Mouse (Mus musculus): ENCODE measurements around the gene Nanos3. TPM values are rescaled to one million over a fixed set of nuclear protein-coding genes. Genes with fewer than 3 reads are reported as not detected.

The Nanos3 gene
- polyA plus RNA-seq, 1 experiment, result 1.1 TPM

GRCm38 (mm10) chr8:84127202-84127901 is 57.7 kb downstream of the Nanos3 start:
- no peak for TF ChIP-seq MAX (IDR thresholded peaks at IDR 0.05)
- TF ChIP-seq USF1 (IDR thresholded peaks at IDR 0.05; ENCODE audit: low read depth), result no peak
- TF ChIP-seq MYOD1 (IDR thresholded peaks at IDR 0.05; ENCODE audit: control insufficient read depth, insufficient read length, low read depth), result no peak
- no peak for TF ChIP-seq CEBPB (IDR thresholded peaks at IDR 0.05; ENCODE audit: low read depth)
- no peak for TF ChIP-seq CTCF (IDR thresholded peaks at IDR 0.05; ENCODE audit: control insufficient read depth, insufficient read depth, insufficient read length)
- TF ChIP-seq MYOG (IDR thresholded peaks at IDR 0.05; ENCODE audit: control insufficient read depth, extremely low read depth, insufficient read length), result no peak
- no peak for TF ChIP-seq FOSL1 (IDR thresholded peaks at IDR 0.05; ENCODE audit: insufficient read depth, low read length, poor library complexity, severe bottlenecking)
- Histone ChIP-seq H3ac (ENCODE audit: control insufficient read depth, insufficient read length, low read depth) (no peak overlapping the region), H3K4me3 (ENCODE audit: insufficient read depth, poor library complexity, severe bottlenecking) (no peak overlapping the region), H3K27me3 (ENCODE audit: control insufficient read depth, insufficient read depth, insufficient read length) (no peaks in the 10 kb centered on the region), H3K79me3 (ENCODE audit: low read depth) (no peaks in the 10 kb centered on the region), H3K79me2 (ENCODE audit: control insufficient read depth, insufficient read depth) (no peaks in the 10 kb centered on the region), H3K36me3 (ENCODE audit: control insufficient read depth, insufficient read depth) (peaks cover 11% of the 10 kb centered on the region)

GRCm38 (mm10) chr8:84126742-84127141 is 58.3 kb downstream of the Nanos3 start:
- Histone ChIP-seq H3K4me3 (ENCODE audit: insufficient read depth, poor library complexity, severe bottlenecking) (no peak overlapping the region), H3K36me3 (ENCODE audit: control insufficient read depth, insufficient read depth) (peaks cover 11% of the 10 kb centered on the region)

GRCm38 (mm10) chr8:84125656-84126055 is 59.4 kb downstream of the Nanos3 start, which contains the start of gene Podnl1:
TSS of gene Podnl1 (plus strand) at chr8:84125989.
- Histone ChIP-seq H3K27me3 (ENCODE audit: control insufficient read depth, insufficient read depth, insufficient read length) (no peaks in the 10 kb centered on the region), H3K79me2 (ENCODE audit: control insufficient read depth, insufficient read depth) (no peaks in the 10 kb centered on the region), H3ac (ENCODE audit: control insufficient read depth, insufficient read length, low read depth) (peak within 1 kb of the TSS; percentile 68), H3K79me3 (ENCODE audit: low read depth) (no peaks in the 10 kb centered on the region), H3K36me3 (ENCODE audit: control insufficient read depth, insufficient read depth) (peaks cover 1% of the 10 kb centered on the region), H3K4me3 (ENCODE audit: insufficient read depth, poor library complexity, severe bottlenecking) (no peak within 1 kb of the TSS)
- TF ChIP-seq MAX (IDR thresholded peaks at IDR 0.05) (peak; percentile 15), MYOD1 (IDR thresholded peaks at IDR 0.05; ENCODE audit: control insufficient read depth, insufficient read length, low read depth) (no peak), CEBPB (IDR thresholded peaks at IDR 0.05; ENCODE audit: low read depth) (no peak)

More at GRCm38 (mm10) chr8:84126742-84127141, 58.3 kb downstream of the Nanos3 start:
- H3K79me2 ChIP-seq (ENCODE audit: control insufficient read depth, insufficient read depth), result no peaks in the 10 kb centered on the region
- H3K27me3 ChIP-seq (ENCODE audit: control insufficient read depth, insufficient read depth, insufficient read length), result no peaks in the 10 kb centered on the region
- TF ChIP-seq MYOG (IDR thresholded peaks at IDR 0.05; ENCODE audit: control insufficient read depth, extremely low read depth, insufficient read length) (no peak), MAX (IDR thresholded peaks at IDR 0.05) (no peak), CEBPB (IDR thresholded peaks at IDR 0.05; ENCODE audit: low read depth) (no peak)
- no peak overlapping the region for H3ac ChIP-seq (ENCODE audit: control insufficient read depth, insufficient read length, low read depth)
- H3K79me3 ChIP-seq (ENCODE audit: low read depth), result no peaks in the 10 kb centered on the region

Small RNA genes within 50 kb of the gene (microRNA-seq; reads per million reads assigned to microRNA genes)
- gene Gm25110 (ENCODE audit: borderline microRNAs expressed) (not detected), gene Mir181c (ENCODE audit: borderline microRNAs expressed) (1,387 reads per million, percentile 88 among the genes with 10 or more reads in this experiment), gene Mir181d (ENCODE audit: borderline microRNAs expressed) (1,306 reads per million, percentile 87 among the genes with 10 or more reads in this experiment), gene Mir23a (ENCODE audit: borderline microRNAs expressed) (79,501 reads per million, percentile 100 among the genes with 10 or more reads in this experiment), gene Mir24-2 (ENCODE audit: borderline microRNAs expressed) (not detected), gene Mir27a (ENCODE audit: borderline microRNAs expressed) (9,935 reads per million, percentile 96 among the genes with 10 or more reads in this experiment), gene Mir3074-2 (ENCODE audit: borderline microRNAs expressed) (not detected)

Other genes with a start within 250 kb of the Nanos3 start
- gene Gm10644, start 230.0 kb downstream of the Nanos3 start, polyA plus RNA-seq (2012; fragmentation: generic; extraction: Trizol), result 0.08 TPM
- gene Asf1b, start 229.7 kb downstream of the Nanos3 start, polyA plus RNA-seq (2012; fragmentation: generic; extraction: Trizol), result 140 TPM
- gene Prkaca, start 212.2 kb downstream of the Nanos3 start, polyA plus RNA-seq (2012; fragmentation: generic; extraction: Trizol), result 75.1 TPM
- 69.7 TPM for gene Samd1, start 187.5 kb downstream of the Nanos3 start, polyA plus RNA-seq (2012; fragmentation: generic; extraction: Trizol)
- gene 1700067K01Rik, start 183.7 kb downstream of the Nanos3 start, polyA plus RNA-seq (2012; fragmentation: generic; extraction: Trizol), result 0.12 TPM
- 1.5 TPM for gene 2210011C24Rik, start 173.0 kb downstream of the Nanos3 start, polyA plus RNA-seq (2012; fragmentation: generic; extraction: Trizol)
- 3.5 TPM for gene Palm3, start 163.7 kb downstream of the Nanos3 start, polyA plus RNA-seq (2012; fragmentation: generic; extraction: Trizol)
- gene Il27ra, start 142.6 kb downstream of the Nanos3 start, polyA plus RNA-seq (2012; fragmentation: generic; extraction: Trizol), result 0.49 TPM
- not detected for gene Rln3, start 140.2 kb downstream of the Nanos3 start, polyA plus RNA-seq (2012; fragmentation: generic; extraction: Trizol)
- gene Gm10643, start 120.1 kb downstream of the Nanos3 start, polyA plus RNA-seq (2012; fragmentation: generic; extraction: Trizol), result 0.49 TPM
- gene Rfx1, start 118.4 kb downstream of the Nanos3 start, polyA plus RNA-seq (2012; fragmentation: generic; extraction: Trizol), result 9.8 TPM
- 45.2 TPM for gene Dcaf15, start 80.4 kb downstream of the Nanos3 start, polyA plus RNA-seq (2012; fragmentation: generic; extraction: Trizol)
- 10.3 TPM for gene Podnl1, start 59.2 kb downstream of the Nanos3 start, polyA plus RNA-seq (2012; fragmentation: generic; extraction: Trizol)
- gene Cc2d1a, start 37.3 kb downstream of the Nanos3 start, polyA plus RNA-seq (2012; fragmentation: generic; extraction: Trizol), result 25.2 TPM
- gene 4930432K21Rik, start 37.2 kb downstream of the Nanos3 start, polyA plus RNA-seq (2012; fragmentation: generic; extraction: Trizol), result 0.61 TPM
- gene Zswim4, start 51.8 kb upstream of the Nanos3 start, polyA plus RNA-seq (2012; fragmentation: generic; extraction: Trizol), result 10.1 TPM
- gene D8Ertd738e, start 64.5 kb upstream of the Nanos3 start, polyA plus RNA-seq (2012; fragmentation: generic; extraction: Trizol), result 281 TPM
- gene Mri1, start 72.1 kb upstream of the Nanos3 start, polyA plus RNA-seq (2012; fragmentation: generic; extraction: Trizol), result 23.2 TPM
- 16.1 TPM for gene Ccdc130, start 85.2 kb upstream of the Nanos3 start, polyA plus RNA-seq (2012; fragmentation: generic; extraction: Trizol)
- gene Cacna1a, start 203.2 kb upstream of the Nanos3 start, polyA plus RNA-seq (2012; fragmentation: generic; extraction: Trizol), result 3.1 TPM